Mouse (Mus musculus): ENCODE results near the gene Fubp1.

- TF ChIP-seq CTCF (IDR thresholded peaks at IDR 0.05; ENCODE audit: extremely low read depth, insufficient read depth, low read length) (no peak), POLR2A (IDR thresholded peaks at IDR 0.05; ENCODE audit: extremely low read depth, insufficient read depth, low read length) (no peak)
These were observed 51.2 kb downstream of the Fubp1 start for GRCm38 (mm10) chr3:152261436-152261835.
